Mouse (Mus musculus): ENCODE measurements around the gene Traip.

The Traip gene

DNA sequence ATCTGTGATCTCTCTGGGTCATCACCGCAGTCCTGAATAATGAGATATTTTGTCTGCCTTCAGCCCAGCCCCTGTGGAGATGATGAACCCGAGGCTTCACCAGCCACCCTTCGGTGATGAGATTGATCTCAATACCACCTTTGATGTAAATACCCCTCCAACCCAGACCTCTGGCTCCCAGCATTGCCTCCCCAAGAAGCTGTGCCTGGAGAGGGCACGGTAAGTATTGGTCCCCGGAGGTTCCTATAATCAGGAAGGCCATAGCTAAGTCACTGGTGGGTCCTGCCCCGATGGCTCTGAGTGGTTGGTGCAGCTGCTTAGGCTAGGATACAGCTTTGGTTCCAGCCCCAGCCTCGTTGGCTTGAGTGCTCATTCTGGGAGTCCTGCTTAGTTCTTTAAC is 18.6 kb downstream of the Traip start:
- DNase-seq (ENCODE audit: low read depth in 1 of 2, low spot score in 2 of 2): no peak

DNA sequence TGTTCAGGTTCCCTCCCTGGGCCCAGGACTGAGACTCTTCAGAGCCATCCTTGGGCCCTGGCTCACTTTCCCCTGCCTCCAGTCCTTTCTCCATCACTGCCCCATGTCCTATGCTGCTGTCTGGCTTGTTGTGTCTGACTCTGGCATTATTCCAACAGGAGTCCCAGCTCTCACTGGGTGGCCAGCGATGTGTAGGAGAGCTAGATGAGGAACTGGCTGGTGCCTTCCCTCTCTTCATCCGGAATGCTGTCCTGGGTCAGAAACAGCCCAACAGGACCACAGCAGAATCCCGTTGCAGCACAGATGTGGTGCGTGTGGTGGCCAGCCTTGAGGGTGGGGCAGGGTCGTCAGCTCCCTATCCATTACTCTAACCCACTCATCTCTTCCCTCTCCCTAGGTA is 20.4 kb downstream of the Traip start:
- no peak for DNase-seq (ENCODE audit: low read depth in 1 of 2, low spot score in 2 of 2)

DNA sequence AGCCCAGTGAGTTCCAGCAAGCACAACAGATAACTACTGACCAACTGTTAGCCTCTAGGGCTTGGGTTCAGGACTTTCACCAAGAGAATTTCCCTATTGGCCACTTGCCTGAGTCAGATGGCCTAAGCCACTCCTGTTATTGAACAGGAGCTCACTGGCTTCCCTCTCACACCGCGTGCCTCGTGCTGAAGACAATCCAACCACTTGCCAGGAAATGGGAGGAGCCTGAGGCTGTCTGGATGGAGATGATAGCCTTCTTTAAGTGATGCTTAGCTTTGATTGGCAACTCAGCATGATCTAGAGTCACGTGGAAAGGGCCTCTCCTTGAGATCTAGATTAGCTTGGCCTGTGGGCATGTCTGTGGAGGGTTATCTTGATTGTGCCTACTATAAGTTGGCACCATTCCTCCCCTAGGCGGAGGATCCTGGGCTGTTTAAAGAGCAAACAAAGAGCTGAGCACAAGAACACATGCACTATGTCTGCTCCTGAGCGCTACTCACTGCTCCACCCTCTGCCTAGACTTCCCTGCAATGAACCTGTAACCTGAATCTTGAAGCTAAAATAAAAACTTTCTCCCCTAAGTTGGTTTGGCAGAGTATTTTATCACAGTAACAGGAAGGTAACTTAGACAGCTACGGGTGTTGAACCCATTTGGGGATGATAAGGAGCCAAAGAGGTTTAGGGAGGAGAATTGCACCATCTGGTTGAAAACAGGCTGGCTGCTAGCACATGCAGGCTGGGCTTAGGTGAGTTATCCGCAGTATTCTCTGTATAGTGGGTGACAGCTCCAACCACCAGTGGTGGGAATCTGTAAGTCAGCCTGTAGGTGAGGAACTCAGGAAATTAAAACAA is 22.0 kb downstream of the Traip start:
- no peak for DNase-seq (ENCODE audit: low read depth in 1 of 2, low spot score in 2 of 2)

DNA sequence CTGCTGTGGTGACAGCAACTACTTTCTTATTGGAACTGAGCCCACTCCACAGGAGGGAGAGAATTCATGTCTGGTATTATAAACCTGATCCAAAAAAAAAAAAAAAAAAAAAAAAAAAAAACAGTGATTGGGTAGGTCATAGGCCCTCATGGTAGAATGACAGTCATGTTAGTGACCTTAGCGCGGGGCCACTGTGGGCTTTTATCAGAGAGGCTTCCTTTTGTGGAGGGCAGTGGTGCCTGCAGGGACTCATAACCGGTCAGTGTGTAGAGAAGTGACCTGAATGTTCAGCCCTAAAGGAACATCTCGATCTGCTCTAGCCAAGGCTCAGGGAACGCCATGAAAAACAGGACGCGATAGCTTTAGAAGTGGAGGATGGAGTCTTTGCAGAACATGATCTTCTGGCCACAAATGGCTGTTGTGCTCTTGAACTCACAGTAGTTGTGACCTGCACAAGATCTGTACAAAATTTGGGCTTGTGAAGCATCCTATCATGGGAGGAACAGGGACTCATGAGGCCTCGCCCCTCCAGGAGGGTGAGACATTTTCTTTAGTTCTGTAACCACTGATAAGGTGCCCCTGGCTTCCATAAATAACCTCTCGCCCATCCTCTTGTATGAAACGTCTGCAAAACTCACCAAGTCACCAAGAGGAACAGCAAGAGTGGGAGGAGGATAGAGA is 24.7 kb downstream of the Traip start:
- DNase-seq (ENCODE audit: low read depth in 1 of 2, low spot score in 2 of 2): no peak

DNA sequence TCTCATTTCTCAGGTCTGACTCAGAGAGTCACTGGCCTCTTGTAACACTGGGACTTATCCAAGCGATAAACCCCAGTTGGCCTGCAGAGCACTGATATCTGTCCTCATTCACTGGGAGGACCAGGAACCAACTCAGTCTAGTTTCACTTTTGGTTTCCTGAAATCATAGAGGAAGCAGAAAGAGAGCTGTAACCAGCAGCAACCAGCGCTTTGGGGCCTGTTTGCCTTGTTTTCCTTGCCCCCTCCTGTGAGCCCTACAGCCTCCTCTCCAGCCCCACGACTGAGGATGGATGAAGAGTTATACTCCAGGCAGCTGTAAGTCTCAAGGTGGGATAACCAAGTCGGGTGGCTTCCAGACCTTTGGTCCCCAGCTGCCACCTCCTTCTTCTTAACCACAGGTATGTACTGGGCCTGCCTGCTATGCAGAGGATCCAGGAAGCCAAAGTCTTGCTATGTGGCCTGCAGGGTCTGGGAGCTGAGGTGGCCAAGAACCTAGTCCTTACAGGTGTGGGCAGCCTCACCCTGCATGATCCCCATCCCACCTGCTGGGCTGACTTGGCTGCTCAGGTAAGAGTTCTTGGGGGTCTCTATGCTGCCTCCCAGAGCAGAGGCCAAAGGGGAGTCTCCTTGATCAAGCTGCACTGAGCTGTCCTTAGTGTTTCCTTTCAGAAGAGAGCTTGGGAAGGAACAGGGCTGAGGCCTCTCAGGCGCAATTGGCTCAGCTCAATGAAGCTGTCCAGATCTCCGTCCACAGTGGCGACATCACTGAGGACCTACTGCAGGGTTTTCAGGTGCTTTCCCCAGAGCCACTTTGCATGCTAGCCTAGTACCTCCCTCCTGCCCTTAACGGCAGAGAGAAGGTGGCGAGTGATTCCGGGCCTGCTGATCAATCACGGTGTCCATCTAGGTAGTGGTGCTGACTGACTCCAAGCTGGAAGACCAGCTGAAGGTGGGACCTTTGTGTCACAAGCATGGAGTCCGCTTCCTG is 25.8 kb downstream of the Traip start, which contains the start of gene Uba7:
Gene Uba7, plus strand, starts transcription at position 107 of the 988 bp plus-strand sequence.
- peak in 1 of 2 experiments; percentile 21 for DNase-seq (ENCODE audit: low read depth in 1 of 2, low spot score in 2 of 2)

DNA sequence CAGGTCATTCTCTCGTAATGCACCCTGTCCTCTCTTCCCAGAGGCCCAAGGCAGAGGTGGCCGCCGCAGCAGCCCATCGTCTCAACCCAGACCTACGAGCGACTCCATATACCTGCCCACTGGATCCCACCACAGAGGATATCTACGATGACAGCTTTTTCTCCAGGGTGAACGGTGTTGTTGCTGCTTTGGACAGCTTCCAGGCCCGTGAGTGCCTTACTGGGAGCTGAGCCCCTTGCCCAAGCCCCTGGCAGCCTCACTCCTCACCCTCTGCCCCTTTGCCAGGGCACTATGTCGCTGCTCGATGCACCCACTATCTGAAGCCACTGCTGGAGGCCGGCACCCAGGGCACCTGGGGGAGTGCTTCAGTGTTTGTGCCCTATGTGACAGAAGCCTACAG is 28.9 kb downstream of the Traip start:
- DNase-seq (ENCODE audit: low read depth in 1 of 2, low spot score in 2 of 2): no peak

DNA sequence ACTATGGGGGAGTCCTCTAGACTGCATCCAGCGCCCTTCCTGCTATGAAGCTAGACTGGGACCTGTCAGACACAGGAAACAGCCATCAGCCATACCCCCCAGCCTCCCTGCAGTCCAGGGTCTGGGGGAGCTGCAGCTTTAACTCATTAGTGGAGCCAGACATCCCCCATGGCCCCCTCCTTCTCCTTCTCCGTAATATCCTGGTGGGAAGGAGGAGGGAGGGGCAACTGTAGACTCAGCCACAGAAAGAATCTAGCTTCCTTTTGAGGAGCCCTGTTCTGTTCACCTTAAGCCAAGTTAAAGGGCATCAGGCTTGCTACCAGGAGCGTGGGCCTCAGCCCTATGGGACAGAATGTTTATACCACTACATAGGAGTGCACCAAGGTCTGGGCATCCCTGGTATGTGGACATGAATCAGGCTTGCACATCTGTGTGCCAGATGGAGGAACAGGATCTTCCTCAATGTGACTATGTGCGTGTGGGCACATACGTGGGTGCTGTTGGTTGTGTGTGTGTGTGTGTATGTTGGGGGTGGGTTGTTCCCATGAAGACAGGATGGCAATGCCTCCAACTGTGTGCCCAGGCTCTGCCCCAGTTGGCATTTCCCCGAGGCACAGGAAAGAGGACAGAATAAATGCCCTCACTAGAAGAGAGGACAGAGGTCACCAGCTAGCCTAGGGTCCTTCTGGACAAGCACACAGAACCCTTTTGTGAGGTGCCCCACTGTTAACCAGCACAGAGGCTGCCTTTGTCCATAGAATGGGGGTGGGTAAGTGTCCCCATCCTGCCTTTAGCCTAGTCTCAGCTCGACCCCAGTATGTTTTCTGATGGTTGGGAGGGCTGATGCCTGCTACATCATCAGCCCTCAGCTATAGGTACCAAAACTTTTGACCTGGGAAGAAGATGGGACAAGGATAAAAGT is 32.0 kb downstream of the Traip start:
- DNase-seq (ENCODE audit: low read depth in 1 of 2, low spot score in 2 of 2): no peak

DNA sequence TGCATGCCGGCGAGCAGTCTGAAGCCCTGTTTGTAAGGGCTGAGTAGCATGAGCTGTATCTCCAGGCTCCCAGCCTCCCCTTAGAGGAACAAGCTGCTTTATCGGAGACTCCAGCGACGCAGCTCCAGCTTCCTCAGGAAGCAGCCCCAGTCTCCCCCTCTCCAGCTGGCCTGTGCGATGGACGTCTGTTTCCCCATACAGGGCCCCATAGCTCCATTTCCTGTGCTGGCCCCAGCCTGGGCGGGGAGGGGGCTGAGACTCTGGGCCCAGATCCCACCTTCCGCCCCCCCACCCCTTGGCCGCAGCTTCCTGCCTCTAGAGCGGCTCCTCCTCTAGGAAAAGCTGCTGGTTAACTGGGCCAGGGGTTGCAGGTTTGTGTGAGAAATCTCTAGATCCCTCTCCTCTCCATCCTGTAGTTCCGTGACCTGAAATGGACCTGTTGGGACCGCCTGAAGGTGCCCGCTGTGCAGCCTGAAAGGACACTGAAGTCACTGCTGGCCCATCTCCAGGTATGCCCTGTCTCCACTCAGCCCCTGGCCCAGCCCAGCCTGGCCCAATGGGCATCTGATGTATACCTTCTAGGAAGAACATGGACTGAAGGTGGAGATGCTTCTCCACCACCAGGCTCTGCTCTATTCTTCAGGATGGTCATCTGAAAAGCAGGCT is 32.9 kb downstream of the Traip start, which contains the start of gene Gm20661:
Gene Gm20661, plus strand, starts transcription at position 378 of the 666 bp plus-strand sequence.
- DNase-seq (ENCODE audit: low read depth in 1 of 2, low spot score in 2 of 2): peak in 1 of 2 experiments; percentile 27

DNA sequence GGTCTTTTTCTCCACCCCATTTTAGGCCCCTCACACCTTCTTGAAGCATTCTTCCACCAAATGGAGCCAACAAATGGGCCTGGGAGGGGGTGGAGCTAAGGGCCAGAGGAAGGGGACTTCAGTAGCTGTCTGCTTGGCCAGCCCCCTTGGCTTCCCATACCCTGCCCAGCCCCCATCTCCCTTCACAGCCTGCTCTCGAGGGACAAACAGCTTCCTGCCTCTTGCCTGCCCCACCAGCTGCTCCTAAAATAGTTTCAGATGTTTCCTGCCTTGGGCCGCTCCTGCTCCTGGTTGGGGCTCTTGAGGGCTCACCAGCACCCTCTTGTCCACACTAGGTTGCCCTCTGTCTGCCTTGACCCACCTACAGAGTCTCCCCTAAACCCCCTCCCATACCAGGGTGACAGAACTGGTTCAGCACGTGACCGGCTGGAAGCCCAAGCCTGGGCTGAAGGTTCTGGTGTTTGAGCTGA is 33.5 kb downstream of the Traip start:
- no peak for DNase-seq (ENCODE audit: low read depth in 1 of 2, low spot score in 2 of 2)

DNA sequence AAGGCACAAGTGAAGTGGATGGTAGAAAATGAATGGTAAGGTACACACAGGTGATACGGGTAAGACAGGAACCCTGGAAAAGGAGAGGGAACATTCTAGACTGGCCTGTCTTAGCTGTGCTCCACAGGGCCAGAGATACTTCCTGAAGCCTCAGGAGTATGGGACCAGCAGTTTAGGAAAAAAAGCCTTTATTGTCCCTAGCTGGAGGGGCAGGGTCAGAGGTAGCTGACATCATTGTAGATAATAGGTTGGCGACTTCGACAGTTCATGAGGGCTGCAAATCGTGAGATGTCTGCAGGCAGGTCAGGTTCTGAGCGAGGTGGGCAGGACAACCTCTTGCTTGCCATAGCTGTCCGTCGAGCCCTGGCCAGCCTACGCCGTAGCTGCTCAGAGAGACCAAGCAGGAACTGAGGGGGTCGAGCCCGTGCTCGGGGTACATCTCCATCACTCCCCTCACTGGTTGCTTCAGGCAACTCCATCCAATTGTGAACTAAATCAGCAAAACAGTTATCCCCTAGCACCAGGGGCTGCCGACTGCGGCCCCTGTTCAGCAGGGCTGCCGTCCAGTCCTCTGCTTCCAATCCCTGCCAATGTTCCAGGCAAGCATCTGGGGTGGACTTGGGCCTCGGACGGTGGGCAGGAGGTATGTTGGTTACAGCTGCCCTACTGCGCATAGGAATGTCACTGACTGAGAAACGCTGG is 34.3 kb downstream of the Traip start:
- no peak for DNase-seq (ENCODE audit: low read depth in 1 of 2, low spot score in 2 of 2)

DNA sequence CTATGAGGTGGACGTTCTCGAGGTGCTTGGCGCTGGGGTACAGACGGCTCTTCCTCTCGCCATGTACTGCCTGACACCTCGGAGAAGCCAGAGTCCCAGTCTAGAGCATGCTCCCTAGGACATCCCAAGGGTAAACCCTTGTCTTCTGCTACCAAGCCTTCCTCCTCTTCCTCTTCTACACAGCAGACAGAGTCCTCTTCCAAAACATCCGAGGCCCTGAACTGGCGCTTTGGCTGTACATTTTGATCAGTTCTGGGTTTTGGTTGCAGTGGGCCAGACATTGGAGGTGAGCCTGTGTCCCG is 34.8 kb downstream of the Traip start:
- DNase-seq (ENCODE audit: low read depth in 1 of 2, low spot score in 2 of 2): no peak

DNA sequence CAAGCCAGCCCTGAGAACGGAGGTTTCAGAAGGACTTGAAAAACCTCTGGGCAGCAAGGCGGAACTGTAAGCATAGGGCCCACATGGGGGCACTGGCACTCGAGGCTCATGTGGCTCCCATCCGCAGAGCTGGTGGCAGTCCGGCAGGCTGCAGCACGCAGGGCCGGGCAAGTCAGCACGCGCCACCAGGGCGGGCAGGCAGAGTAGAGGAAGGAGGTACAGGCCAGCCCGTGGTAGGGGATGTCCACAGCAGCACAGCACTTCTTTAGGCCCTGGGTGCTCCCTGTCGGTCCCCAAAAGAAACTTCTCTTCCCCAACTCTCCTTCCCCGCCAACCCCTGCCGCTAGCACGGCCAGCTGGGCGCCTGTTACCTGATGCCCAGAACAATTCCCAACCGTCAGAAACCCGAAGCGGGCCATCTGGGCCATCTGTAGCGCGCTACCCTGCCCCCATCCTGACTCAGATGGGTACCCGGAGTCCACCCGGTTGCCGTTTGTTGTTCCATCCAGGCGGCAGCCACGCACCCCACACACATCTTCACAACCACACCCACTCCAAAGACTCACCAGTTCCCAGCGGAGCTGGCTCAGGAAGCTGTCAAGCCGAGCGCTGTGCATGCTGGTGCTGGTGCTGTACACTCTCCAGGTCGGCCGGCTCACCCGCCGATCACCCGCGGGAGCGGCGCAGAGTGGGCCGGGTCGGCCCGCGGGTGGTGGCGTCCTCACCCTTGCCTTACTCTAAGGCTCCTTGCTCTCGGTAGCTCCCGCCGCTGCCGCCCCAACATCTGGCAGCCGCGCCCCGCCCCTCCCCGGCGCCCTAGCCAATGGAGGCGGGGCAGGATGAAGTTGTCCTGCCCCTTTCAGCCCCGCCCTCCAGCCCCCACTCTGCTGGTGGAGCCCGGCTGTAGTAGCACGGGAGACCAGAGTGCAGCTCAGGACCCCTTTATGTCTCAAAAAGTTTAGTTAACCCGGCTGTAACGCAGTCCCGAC is 35.5 kb downstream of the Traip start, which contains the start of gene Inka1:
Gene Inka1, minus strand, starts transcription at position 749 of the 989 bp plus-strand sequence.
- DNase-seq (ENCODE audit: low read depth in 1 of 2, low spot score in 2 of 2): peak in 1 of 2 experiments; percentile 72

DNA sequence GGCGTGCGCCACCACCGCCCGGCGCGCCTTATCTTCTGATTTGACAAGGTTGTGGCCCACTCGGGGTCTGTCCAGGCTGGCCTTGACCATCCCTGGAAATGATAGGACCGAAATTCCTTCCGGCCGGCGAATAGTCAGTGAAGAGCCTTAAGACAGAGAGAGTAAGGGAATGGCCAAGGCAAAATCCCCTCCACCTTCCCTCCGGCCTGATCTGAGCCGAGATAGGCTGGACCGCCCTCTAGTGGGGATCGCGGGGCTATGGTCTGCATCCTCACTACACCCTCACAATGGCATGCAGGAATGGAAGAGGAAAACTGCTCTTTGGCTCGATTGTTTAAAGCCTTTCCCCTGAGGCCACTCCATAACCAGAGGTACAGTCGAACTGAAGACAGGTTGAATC is 36.4 kb downstream of the Traip start:
- DNase-seq (ENCODE audit: low read depth in 1 of 2, low spot score in 2 of 2): peak in 1 of 2 experiments; percentile 66

DNA sequence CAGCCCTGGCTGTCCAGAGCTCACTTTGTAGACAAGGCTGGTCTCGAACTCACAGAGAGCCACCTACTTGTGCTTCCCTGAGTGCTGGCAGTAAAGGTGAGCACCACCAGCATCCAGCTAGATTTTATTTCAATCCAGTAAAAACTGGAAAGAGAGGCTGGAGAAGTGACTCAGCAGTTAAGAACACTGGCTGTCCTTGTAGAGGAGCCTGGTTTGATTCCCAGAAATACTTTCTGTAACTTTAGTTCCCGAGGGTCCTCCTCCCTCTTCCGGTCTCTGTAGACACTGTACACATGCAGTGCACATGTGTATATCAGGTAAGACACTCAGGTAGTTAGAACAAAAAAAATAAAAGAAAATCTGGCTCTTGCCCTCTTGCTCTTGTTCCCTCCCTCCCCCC is 38.0 kb downstream of the Traip start:
- no peak for DNase-seq (ENCODE audit: low read depth in 1 of 2, low spot score in 2 of 2)

DNA sequence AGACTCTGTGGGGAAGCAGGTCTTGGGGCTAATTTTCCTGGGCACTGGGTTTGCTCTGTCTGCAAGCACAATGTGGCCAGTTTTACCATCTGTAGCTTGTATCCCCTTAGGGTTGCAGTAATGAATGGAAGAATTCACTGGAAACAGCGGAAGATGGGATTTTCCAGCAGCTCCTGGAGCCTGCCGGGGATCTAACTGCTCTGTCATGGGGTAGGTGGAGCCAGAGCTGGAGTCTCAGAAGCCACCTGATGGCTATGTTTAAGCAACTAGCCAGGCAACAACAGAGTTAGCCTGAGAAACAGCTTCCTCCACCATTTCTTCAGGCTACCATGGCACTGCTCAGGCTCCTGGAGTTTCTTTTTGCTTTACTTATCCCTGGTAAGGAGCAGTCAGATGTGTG is 42.3 kb downstream of the Traip start, which contains the start of gene Cdhr4:
Gene Cdhr4, plus strand, starts transcription at position 301 of the 400 bp plus-strand sequence.
- no peak for DNase-seq (ENCODE audit: low read depth in 1 of 2, low spot score in 2 of 2)

DNA sequence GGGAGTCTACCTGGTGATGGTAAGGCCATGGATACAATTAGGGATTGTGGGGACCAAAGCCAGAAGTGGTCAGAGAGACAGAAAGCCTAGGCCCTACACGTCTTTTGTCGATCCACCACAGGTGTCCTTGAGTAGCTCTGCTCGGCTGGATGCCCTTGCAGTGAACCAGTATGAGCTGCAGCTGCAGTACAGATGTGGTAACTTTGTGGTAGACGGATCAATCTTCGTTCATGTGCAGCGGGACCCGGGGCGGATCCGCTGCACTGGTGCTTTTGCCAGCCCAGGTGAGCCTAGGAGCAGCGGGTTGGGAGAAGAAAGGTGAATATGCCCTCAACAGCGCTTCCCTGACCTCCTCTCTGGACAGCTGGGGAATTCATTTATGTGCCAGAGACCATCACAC is 43.1 kb downstream of the Traip start:
- DNase-seq (ENCODE audit: low read depth in 1 of 2, low spot score in 2 of 2): no peak

DNA sequence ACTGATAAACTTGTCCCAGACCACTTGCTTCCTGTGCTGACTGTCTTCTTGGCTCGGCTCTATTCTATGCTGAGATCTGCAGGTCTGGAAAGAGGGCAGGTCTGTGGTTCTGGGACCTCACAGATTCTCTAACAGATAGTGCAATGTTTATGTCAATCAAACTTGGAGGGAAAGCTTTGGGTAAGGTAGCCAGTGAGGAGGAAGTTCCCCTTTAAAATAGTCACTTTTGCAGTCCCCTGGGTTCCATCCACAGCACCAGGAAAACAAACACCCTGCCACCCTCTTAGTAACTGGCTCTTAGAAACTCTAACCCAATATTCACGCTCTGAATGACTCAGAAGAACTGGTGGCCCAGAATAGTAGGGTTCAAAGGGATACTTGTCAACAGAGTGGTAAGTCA is 44.5 kb downstream of the Traip start:
- no peak for DNase-seq (ENCODE audit: low read depth in 1 of 2, low spot score in 2 of 2)

DNA sequence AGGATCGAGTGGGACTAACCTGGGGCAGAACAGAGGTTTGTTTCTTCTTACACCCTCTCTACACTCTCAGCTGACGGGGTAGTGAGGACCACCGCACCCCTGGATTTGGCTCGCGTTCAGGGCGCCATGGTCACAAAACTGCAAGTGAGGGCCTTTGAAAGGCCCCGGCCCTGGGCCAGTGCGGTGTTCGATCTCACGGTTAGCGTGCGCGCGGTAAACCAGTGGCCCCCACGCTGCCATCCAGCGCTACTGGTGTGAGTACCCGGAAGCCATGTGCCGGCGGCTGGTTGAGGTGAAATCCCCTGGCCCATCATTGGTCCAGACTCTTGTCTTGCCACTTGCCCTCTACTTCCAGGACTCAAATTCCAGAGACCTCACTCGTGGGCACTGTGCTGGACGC is 45.6 kb downstream of the Traip start:
- DNase-seq (ENCODE audit: low read depth in 1 of 2, low spot score in 2 of 2): no peak

Data from monocyte, adult 2 months (primary cell).